Mouse (Mus musculus): ENCODE measurements at regions not wholly inside any gene's neighbourhood (a gene's known extent, or its start where the extent isn't known, plus 50 kb on each side); places are given as distances from the start of the nearest gene placed in this dataset.
A peak's percentile ranks its signal among the peaks of the same experiment; 100 is the strongest.
"Not testable (repeated sequence)": the region's sequence is repeated elsewhere in the genome, so short reads cannot be mapped to it uniquely, and the experiment has no call there.

DNA sequence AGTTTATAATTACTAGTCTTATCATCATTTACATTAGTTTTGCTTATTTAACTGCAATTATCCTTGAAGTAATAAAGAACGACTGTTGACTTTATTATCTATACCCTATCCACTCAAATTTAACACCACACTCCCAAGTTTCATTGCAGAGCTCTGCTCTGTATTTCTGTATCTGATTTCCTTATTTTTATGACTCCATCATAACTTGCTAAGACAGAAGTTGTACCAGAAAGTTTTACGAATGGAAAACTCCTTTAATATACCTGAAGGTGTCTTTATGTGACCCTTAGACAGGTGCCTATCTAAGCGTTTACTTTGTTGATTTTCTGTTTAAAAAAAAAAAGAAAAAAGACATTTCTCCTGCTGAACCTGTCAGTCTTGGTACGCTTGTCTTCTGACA lies 854.7 kb downstream of the Robo2 start:
- intact Hi-C loops (cut with DNase I), result no loop called here
- Histone ChIP-seq H3K4me3 (no peak overlapping the region), H3K27ac (no peak overlapping the region)
- TF ChIP-seq CTCF (IDR thresholded peaks at IDR 0.05), result no peak
- DNase-seq, result no peak

DNA sequence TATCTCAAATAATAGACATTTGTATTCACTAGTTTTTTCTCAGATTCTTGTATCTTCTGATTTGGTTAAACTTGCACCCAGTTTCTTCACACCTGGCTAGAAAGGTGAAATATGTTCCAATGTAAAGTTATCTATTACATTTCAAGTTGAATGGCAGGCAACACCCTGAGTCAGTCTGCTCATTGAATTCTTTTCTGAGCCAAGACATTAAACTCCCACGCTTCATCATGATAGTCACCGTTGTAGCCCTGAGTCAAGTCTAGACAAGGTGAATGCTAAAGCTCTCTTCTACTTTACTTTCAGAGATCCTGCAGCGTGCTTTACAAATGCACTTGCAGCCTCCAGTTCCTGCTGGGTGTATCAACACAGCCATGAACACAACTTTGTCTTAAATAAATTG lies 868.0 kb downstream of the Robo2 start:
- intact Hi-C loops (cut with DNase I), result no loop called here
- no peak for TF ChIP-seq CTCF (IDR thresholded peaks at IDR 0.05)

DNA sequence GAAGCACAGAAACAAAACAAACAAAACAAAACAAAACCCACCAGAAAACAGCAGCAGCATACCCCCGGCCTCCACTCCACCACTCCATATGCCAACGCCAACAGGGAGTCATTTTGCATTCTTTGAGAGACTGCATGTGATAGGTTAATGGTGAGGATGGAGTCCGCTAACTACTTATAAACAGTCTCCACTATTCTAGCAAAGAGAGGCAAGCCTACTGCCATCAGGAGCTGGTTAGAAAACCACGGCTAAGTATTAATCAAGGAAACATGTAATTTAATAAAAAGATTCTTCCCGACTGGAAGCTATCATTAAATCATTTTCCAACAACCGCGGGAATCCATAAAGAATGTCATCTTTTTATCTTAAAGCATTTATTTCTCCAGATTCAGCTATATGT lies 873.6 kb downstream of the Robo2 start:
- DNase-seq, result no peak
- intact Hi-C loops (cut with DNase I), result no loop called here
- Histone ChIP-seq H3K4me3 (no peak overlapping the region), H3K27ac (no peak overlapping the region)
- TF ChIP-seq CTCF (IDR thresholded peaks at IDR 0.05), result no peak

More for the DNA sequence above, 868.0 kb downstream of the Robo2 start:
- Histone ChIP-seq H3K4me3 (no peak overlapping the region), H3K27ac (no peak overlapping the region)
- no peak for DNase-seq

DNA sequence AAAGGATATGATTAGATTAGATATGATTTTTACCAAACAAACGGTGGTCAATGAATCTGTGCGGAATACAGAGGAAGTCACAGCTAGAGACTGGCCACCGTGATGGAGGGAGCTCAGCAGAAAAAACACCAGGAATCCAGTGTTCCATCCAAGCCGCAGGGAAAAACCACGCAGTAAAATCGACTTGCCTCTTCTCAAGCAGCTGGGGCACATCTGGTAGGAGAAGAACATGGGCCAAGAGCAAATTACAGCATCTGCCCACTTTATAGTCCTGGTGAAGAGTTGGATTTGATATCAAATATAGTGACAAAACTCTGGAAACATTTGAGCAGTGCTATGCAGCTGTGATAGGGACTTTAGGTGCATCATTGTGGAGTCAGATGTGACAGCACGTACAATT lies 874.1 kb downstream of the Robo2 start:
- no peak for TF ChIP-seq CTCF (IDR thresholded peaks at IDR 0.05)
- Histone ChIP-seq H3K27ac (no peak overlapping the region), H3K4me3 (no peak overlapping the region)
- intact Hi-C loops (cut with DNase I), result no loop called here
- no peak for DNase-seq

DNA sequence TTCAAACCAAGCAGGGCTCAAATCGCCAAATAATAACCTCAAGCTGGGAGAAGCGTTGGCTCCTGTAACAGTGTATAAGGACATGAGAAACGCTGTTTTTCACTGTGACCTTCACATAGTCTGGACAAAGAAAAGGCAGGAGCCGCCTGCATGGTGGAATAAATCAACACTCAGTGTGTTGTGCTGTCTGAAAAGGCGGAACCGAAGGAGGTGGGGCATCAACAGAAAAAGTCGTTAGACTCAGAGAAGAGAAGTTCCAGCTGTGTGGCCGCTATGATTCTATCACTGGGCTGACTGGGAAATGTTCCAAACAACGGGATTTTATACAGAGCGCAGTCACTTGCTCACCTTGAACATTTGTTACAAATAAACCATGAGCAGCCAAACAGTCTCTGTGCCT lies 881.4 kb downstream of the Robo2 start:
- no peak overlapping the region for H3K4me3 ChIP-seq
- TF ChIP-seq CTCF (IDR thresholded peaks at IDR 0.05), result no peak
- no peak overlapping the region for H3K27ac ChIP-seq
- DNase-seq, result no peak
- intact Hi-C loops (cut with DNase I), result no loop called here

DNA sequence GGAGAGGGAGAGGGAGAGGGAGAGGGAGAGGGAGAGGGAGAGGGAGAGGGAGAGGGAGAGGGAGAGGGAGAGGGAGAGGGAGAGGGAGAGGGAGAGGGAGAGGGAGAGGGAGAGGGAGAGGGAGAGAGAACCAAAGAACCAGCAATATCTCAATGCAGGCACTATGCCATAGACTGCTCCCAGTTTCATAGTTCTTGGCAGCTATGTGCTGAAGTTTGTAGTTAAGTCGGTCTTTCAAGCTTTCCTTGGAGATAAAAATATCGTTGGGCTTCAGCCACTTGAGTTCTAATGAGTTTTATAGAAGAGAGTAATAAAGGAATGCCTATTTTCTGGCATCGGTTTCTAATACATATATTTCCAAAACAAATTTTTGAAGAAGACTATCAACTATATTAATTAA lies 888.7 kb downstream of the Robo2 start:
- H3K27ac ChIP-seq; H3K4me3 ChIP-seq; DNase-seq; intact Hi-C loops (cut with DNase I): not testable (repeated sequence)

DNA sequence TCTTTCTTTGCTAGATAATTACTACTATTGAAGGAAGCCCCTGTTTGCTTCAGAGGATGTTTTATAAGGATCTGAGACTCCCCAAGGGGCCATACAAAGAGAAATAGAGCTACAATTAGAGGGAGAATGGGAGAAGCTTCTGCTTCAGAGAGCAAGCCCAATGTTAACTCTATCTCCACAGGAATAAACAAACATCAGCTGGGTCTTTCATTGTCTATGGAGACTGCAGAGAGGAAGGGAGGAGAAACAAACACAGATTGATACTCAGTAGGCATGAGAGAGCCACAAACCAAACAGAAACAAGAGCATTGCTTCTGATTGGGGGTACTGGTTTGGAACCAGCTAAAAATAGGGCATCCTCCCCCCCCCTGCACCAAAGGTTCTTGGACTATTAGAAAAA lies 906.9 kb downstream of the Robo2 start:
- intact Hi-C loops (cut with DNase I), result no loop called here
- no peak overlapping the region for H3K27ac ChIP-seq
- no peak for DNase-seq
- no peak for TF ChIP-seq CTCF (IDR thresholded peaks at IDR 0.05)
- no peak overlapping the region for H3K4me3 ChIP-seq

DNA sequence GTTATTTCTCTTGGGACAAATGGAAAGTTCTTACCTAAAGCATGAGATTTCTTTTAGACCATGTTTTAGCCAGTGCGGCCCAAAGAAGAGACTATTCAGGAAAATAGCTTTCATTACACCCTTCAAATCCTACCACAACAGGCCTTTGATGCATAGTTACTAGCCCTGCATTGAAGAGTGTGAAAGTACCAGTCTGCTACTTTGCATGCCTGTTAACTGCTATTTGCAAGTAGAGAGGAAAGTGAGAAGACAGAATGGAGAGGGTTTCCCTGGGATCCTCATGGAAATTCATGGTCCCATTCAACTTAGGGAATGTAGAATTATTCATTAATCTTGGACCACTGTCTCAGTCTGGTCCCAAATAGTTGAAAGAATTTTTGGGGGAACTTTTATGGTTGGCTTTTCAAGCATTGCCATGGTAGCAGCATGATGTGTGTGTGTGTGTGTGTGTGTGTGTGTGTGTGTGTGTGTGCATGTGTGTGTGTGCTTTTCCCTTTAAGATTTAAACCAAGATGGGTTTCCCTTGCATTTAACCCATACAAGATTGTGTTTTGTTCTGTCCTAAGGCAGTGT lies 912.9 kb downstream of the Robo2 start:
- no peak for DNase-seq
- Histone ChIP-seq H3K4me3 (no peak overlapping the region), H3K27ac (no peak overlapping the region)
- TF ChIP-seq CTCF (IDR thresholded peaks at IDR 0.05), result no peak
- intact Hi-C loops (cut with DNase I), result no loop called here

DNA sequence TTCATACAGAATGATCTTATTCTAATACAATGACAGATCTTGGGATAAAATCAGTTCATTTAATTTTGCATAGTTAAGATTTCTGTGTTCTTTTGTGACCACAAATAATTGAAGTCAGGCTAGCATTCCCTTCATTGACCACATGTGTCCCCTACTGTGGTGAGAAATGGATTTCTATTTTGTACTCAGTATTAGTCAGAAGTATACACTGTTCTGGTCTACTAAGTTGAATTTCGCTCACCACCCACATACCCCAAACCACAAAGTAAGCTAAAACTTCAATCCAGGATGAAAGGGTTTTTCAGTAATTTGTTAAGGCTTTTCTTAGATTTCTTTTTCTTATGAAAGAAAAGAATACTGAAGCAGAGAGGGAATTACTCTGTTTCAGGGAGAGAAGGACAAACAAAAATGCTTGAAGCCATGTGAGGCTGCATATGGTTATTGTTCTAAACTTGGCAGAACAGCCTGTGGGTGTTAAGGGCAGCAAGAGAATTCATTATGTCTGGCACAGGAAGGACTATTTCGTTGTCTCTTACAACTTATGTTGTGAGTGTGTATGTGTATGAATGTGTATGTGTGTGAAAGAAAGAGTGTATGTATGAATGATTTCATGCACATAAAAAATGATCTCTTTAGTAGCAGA lies 928.3 kb downstream of the Robo2 start:
- Histone ChIP-seq H3K4me3 (no peak overlapping the region), H3K27ac (no peak overlapping the region)
- intact Hi-C loops (cut with DNase I), result no loop called here
- DNase-seq, result no peak
- TF ChIP-seq CTCF (IDR thresholded peaks at IDR 0.05), result no peak

DNA sequence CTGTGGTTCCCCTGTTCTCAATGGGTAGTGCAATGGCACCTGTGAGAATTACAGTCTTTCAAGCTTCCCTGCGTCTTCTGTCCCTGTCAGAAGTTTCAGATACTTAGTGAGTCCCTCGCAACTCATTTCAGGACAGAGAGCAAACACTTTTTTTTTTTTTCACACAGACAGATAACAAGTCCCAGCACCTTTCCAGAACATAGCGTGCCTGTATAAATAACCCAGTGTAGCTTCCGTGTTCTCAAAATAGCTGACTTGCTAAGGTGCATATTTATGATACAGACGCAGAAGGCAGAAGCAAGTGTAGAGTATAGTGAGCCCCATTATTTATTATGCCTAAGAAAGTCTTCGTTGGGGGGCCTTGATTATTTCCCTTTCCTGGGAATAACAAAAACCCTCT lies 929.4 kb downstream of the Robo2 start:
- no peak for DNase-seq
- Histone ChIP-seq H3K27ac (no peak overlapping the region), H3K4me3 (no peak overlapping the region)
- TF ChIP-seq CTCF (IDR thresholded peaks at IDR 0.05), result no peak
- intact Hi-C loops (cut with DNase I), result no loop called here

DNA sequence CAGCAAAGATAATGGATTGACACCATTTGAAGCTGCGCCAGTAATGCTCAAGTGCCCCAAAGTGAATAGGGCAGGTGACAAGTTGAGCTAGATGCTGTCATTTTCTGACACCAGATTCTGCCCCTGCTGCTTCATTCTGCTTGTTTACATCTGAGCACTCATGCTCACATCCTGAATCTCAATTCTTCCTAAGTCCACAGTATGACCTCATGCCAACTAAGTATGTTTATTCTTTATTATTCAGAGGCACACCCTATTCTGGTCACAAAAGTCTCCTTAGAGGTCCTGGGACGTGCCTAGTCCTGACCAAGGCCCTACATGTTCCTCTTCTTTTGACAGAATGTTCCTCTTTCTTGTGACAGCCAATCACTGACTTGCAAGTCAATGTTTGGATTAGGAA lies 938.1 kb downstream of the Robo2 start:
- Histone ChIP-seq H3K4me3 (no peak overlapping the region), H3K27ac (no peak overlapping the region)
- TF ChIP-seq CTCF (IDR thresholded peaks at IDR 0.05), result no peak
- intact Hi-C loops (cut with DNase I), result no loop called here
- no peak for DNase-seq

DNA sequence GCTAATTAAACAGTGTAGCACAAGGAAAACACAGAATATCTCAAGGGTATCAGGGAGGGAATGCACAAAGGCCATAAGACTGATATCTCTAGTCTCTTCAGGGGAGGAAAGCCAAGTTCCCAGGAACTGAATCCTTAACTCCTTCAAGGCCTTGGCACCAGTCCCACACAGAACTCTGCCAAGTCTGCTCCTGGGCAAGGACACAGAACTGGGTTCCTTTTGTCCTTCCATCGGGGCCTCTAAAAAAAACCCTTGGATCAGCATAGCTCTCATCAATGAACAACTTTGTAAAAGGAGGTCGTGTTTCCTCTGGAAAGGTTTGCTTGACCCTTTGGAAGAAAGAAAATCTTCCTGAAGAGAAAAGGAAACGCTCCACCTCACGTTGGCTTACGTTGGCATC lies 940.1 kb downstream of the Robo2 start:
- TF ChIP-seq CTCF (IDR thresholded peaks at IDR 0.05), result no peak
- Histone ChIP-seq H3K27ac (no peak overlapping the region), H3K4me3 (no peak overlapping the region)
- DNase-seq, result no peak
- intact Hi-C loops (cut with DNase I), result no loop called here

DNA sequence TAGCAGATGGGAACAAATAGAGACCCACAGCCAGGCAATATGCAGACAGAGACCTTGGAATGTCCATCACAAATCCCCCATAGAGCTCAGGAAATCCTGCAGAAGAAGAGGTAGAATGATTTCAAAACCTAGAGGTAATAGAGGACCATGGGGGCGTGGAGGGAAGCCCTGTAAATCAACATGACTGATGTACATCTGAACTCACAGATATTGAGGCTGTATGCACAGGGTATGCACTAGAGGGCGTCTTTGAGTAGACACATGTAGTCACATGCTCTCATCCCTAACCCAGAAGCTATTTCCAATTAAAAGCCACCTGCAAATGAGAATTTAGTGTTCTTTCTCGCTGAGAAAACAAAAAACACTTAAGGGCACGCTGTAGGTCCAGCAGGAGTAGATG lies 941.1 kb downstream of the Robo2 start:
- DNase-seq, result no peak
- Histone ChIP-seq H3K27ac (no peak overlapping the region), H3K4me3 (no peak overlapping the region)
- intact Hi-C loops (cut with DNase I), result no loop called here
- peak; percentile 12; the same call in 1 of the 2 replicates for TF ChIP-seq CTCF (IDR thresholded peaks at IDR 0.05)

DNA sequence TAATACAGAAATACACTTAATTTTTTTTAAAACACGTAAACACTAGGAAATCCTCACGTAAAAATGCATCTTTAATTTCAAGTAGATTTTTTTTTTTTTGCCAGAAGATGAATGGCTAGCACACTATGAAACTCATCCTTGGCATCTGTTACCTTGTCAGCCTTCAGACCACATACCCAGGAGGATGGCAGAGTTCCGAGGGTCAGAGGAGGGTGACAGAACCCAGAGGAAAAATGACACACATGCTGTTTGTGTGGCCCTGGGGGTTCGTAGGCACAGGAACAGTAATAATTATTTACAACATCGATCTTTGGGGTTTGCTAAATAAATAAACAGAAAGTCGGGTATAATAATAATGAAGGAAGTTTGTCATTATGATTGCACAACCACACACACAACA lies 945.3 kb downstream of the Robo2 start:
- Histone ChIP-seq H3K4me3 (no peak overlapping the region), H3K27ac (no peak overlapping the region)
- DNase-seq, result no peak
- intact Hi-C loops (cut with DNase I), result no loop called here
- no peak for TF ChIP-seq CTCF (IDR thresholded peaks at IDR 0.05)
